Mouse (Mus musculus) thymus, postnatal 14 days (tissue): Measurements from ENCODE around the gene Ccdc126.

Experiments
- DNase-seq: peaks from one replicate; pipeline ENCODE4 v3.0.0; 2021

The Ccdc126 gene

DNA sequence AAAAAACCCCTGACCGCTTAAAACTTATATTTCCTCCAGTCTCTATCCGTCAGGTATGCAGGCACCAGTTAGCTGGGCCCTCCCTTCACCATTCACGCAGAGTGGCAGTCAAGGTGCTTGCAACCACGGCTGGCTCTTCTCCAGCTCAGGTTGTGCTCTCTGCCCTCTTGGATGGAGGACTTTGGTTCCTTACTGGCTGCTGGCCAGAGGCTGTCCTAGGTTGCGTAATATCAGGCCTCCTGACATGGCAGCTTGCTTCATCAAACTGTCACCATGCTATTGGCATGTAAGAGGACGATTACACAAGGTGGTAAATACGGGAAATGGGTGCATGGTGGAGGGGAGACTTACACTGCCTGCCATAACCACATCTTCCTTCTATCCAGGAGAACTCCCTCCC, 30.8 kb downstream of the Ccdc126 start:
- DNase-seq: no peak

DNA sequence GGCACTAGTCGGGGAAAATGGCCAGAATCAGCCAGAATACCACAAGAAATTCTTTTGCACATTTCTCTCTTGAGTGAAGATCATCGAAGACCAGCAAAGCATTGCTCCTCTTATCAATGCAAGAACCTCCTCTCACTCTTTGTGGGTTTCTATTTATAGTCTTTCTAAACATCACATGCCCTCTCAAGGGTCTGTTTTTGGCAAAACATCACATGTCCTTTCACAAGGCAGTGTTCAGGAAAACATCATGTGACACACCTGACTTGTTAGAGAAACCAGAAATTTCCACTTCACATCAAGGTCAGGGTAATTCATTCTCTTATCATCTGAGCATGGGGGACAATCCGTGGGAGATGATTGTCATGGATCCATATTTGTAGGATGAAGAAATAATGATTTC, 35.5 kb downstream of the Ccdc126 start:
- no peak for DNase-seq

DNA sequence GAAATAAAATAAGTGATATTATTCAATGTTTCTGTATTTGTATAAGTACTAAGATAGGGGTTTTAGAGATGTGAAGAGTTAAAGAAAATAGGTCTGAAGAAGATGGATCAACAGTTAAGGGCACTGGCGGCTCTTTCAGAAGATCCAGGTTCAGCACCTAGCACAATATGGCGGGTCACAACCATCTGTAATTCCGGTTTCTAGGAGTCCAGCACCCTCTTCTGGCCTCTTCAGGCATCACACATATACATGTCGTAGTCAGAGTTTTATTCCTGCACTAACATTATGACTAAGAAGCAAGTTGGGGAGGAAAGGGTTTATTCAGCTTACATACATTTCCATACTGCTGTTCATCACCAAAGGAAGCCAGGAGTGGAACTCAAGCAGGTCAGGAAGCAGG, 36.1 kb downstream of the Ccdc126 start:
- no peak for DNase-seq

DNA sequence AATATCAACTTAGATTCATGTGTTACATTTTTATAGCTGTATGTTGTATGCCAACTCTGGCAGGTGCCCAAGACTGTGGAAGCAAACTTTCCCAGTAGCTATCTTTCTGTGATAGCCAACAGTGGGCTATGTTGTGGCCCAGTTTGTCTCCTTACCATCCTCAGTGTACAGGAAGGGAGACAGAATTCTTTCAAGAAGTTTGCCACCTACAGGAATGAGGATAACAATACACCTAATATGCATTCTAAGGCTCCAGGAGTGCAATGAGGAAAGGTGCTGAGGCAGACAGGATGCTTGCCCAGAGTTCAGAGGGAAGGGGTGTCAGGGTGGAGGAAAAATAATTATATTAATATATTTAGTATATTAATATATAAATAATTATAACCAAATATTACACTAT, 41.3 kb downstream of the Ccdc126 start:
- no peak for DNase-seq

DNA sequence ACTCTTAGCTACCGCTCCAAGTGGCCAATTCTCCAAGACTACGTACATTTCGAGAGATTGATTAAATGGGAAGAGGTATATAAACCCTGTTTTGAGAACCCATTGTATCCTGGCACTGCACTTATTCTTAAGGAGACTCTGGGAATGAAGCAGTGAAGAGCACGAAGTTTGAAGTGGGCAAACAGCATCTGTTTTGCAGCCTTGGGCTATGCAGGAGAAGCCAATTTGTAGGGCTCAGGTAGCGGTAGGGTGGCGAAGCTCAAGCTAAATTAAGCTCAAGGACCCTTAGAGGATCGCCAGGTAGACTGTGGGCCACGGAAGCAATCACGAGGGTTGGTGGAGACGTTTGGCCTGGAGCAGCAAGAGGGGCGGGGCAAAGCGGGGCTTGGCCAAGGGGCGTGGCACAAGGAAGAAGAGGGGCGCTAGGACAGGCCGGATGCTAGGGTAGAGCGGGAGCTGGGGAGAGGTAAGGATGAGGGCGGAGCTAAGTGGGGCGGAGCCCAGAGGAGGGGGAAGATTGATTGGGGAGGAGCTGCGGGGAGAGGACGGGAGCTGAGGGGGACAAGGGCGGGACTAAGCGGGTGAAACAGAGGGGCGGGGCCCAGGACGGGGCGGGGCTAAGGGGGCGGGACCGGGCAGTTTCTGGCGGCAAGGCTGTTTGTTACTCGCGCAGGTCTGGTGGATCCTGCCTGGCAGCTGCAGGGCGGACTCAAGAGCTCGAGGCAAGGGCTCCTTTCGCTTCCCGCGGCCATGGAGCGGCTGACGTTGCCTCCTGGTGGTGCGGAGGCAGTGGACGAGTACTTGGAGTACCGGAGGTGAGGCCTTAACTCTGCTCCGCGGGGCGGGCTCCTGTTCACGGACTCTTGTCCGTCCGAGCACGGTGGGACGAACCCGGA, 48.3 kb downstream of the Ccdc126 start, which contains the start of gene Fam221a:
Fam221a (plus strand) TSS at position 581 of the 896 bp plus-strand sequence.
- peak; percentile 98 for DNase-seq

DNA sequence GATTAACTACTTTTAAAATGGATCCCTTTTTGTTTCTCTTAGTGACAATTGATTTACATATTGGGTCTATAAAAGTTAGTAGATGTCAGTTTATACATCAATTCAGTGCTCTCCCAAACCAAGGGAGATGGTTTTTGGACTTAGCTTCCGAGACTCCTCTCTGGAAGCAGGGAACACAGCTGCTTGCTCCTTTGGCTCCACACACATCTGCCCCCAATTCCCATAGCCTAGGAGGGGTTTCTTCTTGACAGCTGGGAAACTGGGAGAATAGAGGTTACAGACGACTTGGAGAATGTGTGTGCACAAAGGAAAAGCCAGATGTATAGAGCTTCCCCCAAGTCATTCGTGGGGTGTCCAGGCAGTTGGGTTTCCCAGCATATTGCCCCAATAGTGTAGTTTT, 49.1 kb downstream of the Ccdc126 start:
- DNase-seq: peak; percentile 18

DNA sequence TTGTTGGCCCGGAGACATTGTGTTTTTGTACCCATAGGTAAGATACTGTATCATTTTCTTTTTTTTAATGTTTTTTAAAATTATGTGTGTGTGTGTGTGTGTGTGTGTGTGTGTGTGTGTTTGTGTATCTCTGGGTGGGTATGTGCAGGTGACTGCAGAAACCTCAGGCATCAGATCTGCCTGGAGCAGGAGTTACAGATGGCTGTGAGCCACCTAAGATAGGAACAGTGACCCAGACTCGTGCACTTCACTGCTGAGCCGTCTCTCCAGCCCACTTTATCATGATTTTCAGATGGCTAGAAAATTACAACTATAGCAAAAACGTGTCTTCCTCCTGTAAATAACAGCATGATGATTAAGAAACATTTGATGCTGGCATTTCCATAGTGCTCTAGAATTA, 53.6 kb downstream of the Ccdc126 start:
- DNase-seq: no peak

DNA sequence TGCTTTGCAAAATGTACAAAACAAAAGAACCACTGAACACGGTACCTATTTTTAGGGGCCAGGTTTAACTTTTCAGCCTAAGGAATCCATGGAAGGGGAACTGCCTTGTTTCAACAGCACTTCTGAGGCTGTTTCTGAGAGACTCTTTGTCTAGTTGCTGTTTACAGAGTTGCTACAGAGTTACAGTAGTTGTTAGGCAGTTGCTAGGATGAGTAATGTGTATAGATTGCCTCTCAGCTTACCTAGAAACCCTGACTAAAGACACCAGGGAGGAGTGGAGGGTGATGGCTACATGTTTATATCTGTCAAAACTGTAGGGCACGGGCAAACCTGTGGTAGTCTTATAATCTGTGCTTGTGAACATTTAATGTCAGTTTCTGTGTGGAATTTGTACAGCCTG, 54.9 kb downstream of the Ccdc126 start:
- DNase-seq: no peak

DNA sequence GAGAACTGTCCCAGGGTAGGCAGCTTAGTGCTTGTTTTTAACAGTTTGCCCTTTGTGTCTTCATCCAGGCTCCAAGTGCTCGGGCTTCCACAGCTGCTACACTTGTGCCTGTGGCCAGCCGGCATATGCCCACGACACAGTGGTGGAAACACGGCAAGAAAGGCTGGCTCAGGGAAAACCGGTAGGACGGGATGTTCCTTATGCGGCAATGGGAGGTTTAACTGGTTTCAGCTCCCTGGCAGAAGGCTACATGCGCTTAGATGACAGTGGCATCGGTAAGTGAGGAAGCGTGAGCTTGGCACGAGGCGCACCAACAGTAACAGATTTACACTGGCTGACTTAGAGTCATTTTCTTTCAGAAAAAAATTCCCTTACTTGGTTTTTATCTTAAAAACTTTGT, 59.3 kb downstream of the Ccdc126 start:
- no peak for DNase-seq
